Mouse (Mus musculus) bone marrow macrophage, adult 2 months (primary cell): ENCODE data around the gene Thbd.

Experiments
- CTCF ChIP-seq: IDR thresholded peaks from 2 replicates; pipeline ENCODE4 v1.5.1; 2012; ENCODE audit warnings: low read depth, mild to moderate bottlenecking, low read length, moderate library complexity
- POLR2A ChIP-seq: IDR thresholded peaks from 2 replicates; pipeline ENCODE4 v1.6.1; 2012; ENCODE audit warnings: mild to moderate bottlenecking, low read depth, low read length, borderline replicate concordance

DNA sequence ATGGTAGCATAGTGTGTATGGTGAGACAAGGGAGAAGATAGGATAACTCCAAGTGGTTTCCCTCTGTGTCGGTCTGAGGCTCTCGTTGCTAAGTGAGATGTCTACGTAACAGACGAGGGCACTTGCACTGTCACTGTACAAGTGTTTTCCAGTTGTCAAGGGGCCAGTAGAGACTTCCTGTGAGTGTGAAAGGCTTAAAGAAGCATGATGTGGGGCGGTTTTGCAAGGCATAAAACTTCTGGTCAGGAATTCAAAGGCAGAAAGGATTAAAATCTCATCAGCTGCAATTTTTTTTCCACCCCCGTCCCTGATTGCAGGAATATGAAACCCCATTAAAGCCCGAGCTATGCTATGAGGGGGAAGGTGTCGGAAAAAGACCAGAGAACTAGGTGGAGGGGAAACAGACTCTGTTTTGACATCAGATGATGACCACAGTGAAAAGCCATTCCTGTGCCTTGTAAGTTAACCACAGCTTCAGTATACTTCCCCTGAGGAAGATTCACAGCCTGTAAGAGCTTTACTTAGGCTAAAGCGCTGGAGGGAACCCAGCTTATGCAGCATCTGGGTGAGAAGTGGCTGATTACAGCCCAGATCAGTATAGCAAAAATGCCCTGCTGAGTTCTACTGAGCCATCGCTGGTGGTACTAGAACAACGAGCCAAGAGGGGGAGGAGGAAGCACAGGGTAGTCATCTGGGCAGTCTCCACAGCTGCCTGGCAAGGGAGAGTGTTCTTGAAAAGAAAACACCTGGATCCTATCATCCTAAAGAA is 10.8 kb downstream of the Thbd start:
- TF ChIP-seq CTCF (no peak), POLR2A (no peak)
